Mouse (Mus musculus) embryonic fibroblast, embryonic 13.5 days (primary cell): ENCODE data around the gene Il17ra. TPM values are rescaled to one million over a fixed set of nuclear protein-coding genes. Genes with fewer than 3 reads are reported as not detected.

Experiments used
- H3K27ac ChIP-seq: 2 replicates; pipeline ENCODE4 v1.5.1; 2012; ENCODE audit warnings: low read length, control low read depth, inconsistent platforms; ENCODE audit not compliant: insufficient read depth
- H3K4me1 ChIP-seq: 2 replicates; pipeline ENCODE4 v1.6.1; 2011; ENCODE audit warnings: low read length; ENCODE audit not compliant: control insufficient read depth, insufficient read depth
- H3K4me3 ChIP-seq: 2 replicates; pipeline ENCODE4 v1.5.1; 2011; ENCODE audit warnings: mild to moderate bottlenecking, control low read depth, low read length; ENCODE audit not compliant: insufficient read depth
- CTCF ChIP-seq: IDR thresholded peaks from 2 replicates; pipeline ENCODE4 v1.5.1; 2011; ENCODE audit warnings: mild to moderate bottlenecking, control low read depth, low read length, moderate library complexity, borderline replicate concordance; ENCODE audit not compliant: insufficient read depth
- POLR2A ChIP-seq: IDR thresholded peaks from 2 replicates; pipeline ENCODE4 v1.6.1; 2011; ENCODE audit warnings: low read depth, mild to moderate bottlenecking, control low read depth, low read length, moderate library complexity
- polyA plus RNA-seq: library from polyadenylated mRNA; stranded (reverse); fragments of >200 nt; gene quantifications from 2 replicates; pipeline ENCODE4 v1.2.4, GENCODE M21; 2011; ENCODE audit warnings: low read depth; ENCODE audit not compliant: missing spikeins, insufficient read length

Gene Il17ra
- polyA plus RNA-seq, 1 experiment = 13.3 TPM

DNA sequence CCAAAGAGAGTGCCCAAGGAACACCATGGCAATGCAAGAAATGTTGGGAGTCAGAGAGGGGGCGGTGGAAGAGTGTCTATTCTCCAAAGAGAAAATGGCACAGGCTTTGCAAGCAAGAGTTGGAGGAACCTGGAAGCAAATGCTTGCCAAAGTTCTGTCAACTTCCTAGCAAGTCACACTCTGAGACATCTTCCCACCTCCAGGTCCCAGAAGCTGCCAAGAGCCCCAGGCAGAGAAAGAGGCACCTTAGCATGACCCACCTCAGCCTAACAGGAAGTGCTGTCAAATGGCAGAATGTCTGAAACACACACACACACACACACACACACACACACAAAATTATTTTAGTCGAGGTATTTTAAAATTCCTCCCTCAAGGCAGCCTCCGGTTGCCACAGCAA is 41.0 kb downstream of the Il17ra start:
- Histone ChIP-seq H3K4me1 (no peaks in the 10 kb centered on the region), H3K4me3 (no peak overlapping the region), H3K27ac (no peak overlapping the region)
- TF ChIP-seq CTCF (no peak), POLR2A (no peak)

DNA sequence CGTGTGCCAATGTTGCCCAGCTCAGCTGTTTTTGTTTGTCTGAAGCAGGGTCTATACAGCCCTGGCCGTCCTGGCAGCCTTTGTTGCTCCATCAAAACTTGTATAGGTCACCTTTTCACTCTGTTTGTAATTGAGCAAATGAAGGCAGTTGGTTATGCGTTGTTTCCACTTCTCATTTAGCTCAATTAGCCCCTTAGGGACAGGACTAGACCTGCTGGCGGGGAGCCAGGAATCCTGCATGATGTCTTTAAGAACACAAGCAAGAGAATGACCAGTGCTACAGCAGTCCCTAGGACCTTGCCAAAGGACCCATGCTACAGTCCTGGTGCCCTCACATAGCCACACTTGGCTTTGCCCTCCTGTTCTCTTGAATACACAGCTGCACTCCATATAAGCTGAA is 42.5 kb downstream of the Il17ra start:
- Histone ChIP-seq H3K4me3 (no peak overlapping the region), H3K27ac (no peak overlapping the region), H3K4me1 (no peaks in the 10 kb centered on the region)
- TF ChIP-seq POLR2A = no peak
- TF ChIP-seq CTCF = no peak

DNA sequence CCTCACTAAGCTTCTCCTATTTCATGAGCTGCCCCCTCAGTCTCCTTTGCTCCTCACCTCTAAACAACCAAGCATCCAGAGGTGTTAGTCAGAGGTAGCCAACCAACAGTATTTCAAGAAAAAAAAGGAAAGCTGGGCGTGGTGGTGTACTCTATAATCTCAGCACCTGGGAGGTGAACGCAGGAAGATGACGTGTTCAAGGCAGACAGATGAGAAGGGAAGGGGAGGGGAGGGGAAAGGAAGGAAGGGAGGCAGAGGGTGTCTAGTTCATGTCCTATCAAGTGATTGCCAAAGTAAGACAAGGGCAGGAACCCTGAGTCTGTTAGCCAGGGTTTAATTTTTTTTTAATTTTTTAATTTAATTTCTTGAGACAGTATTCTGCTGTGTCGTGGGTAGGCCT is 45.6 kb downstream of the Il17ra start:
- TF ChIP-seq POLR2A = no peak
- no peak for TF ChIP-seq CTCF
- no peaks in the 10 kb centered on the region for H3K4me1 ChIP-seq
- no peak overlapping the region for H3K4me3 ChIP-seq
- H3K27ac ChIP-seq = no peak overlapping the region

DNA sequence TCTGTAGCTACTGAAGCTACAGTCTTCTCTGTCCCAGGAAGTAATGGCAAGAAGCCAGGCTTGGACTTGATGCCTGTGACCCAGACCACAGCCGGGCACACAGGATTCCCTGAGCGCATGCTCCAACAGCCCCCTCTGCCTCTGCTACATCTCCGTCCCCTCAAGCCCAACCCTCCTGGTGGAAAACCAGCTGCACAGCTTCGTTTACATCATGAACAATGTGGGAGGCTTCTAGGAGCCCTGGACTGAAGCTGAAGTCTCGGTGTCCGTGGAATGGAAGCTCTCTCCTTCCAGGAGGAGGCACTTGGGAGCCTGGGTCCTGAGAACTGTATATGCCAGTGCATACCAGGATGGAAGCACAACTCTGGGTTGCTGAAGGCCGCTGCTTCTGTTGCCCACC is 46.9 kb downstream of the Il17ra start:
- no peak overlapping the region for H3K27ac ChIP-seq
- H3K4me1 ChIP-seq = no peaks in the 10 kb centered on the region
- no peak overlapping the region for H3K4me3 ChIP-seq
- no peak for TF ChIP-seq CTCF
- no peak for TF ChIP-seq POLR2A

DNA sequence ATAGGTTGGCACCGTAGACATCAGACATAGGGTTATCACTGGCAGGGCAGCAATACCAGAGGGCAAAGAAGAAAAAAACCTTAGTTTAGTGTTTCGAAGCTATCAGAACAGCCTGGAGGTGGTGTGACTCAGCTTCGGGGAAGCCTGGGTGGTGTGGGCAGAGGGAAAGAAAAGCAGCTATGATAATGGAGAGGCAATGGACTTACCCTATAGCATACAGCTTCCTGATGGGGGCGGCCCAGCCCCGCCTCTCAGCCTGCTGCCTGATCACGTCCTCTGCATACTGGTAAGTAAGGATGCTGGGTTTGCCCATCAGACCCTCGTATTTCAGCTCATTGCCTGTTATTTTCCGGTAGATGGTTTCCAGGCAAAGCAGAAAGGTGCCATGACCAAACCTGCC is 47.4 kb downstream of the Il17ra start:
- Histone ChIP-seq H3K4me1 (no peaks in the 10 kb centered on the region), H3K27ac (no peak overlapping the region), H3K4me3 (no peak overlapping the region)
- TF ChIP-seq POLR2A (no peak), CTCF (no peak)

DNA sequence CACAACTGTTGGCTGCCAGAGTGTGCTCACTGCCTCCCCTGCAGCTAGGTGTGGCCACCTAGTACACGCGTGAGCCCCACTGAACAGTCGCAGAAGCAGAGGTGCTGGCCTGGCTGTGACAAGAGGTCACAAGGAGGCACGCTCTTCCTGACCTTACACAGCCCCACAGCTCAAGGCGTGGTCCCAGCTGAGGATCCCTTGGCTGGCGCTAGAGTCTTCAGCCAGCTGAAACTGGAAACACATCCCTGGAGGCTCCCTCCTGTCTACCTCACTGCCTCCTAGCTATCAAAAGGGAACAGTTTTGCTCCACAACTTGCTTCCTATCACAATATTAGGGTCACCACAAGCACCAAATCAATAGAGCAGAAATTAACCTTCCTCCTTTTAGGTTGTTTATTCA is 48.2 kb downstream of the Il17ra start:
- Histone ChIP-seq H3K4me1 (no peaks in the 10 kb centered on the region), H3K27ac (no peak overlapping the region), H3K4me3 (no peak overlapping the region)
- TF ChIP-seq POLR2A = no peak
- TF ChIP-seq CTCF = no peak

DNA sequence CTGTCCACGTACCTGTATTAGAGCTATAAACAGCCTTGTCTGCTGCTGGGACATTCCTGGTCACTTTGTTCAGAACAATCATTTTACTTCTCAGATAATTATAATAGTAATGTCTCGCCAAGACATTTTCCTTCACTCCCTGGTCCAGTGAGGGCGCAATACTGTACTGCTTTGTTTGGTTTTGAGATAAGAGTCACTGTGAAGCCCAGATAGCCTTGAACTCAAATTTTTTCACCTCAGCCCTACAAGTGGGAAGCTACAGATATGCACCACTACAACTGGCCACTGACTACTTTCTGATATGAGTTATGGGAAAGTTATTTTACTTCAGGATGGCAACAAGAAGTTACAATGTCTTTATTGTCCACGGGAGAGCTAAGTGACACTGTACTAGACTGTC is 53.4 kb downstream of the Il17ra start:
- H3K4me3 ChIP-seq = no peak overlapping the region
- H3K4me1 ChIP-seq = no peaks in the 10 kb centered on the region
- no peak overlapping the region for H3K27ac ChIP-seq
- no peak for TF ChIP-seq POLR2A
- TF ChIP-seq CTCF = no peak

DNA sequence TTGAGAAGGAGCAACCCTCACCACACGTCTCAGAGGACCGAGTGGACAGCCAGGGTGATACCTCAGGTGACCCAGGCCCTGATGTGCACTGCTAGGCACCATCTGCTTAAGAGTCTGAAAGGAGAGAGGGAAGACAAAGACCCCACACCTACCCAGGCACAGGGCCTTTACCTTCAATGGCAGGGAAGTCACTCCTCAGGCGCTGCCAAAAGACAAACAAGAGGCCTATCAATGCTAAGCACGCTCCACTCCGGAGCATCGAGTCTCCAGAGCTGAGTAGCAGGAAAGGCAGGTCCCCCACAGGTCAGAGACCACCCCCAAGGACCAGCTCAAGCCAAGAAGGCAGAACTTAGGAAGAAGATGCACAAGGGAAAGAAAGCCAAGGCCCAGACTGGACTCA is 53.8 kb downstream of the Il17ra start:
- TF ChIP-seq CTCF = no peak
- TF ChIP-seq POLR2A = no peak
- Histone ChIP-seq H3K4me3 (no peak overlapping the region), H3K27ac (no peak overlapping the region), H3K4me1 (no peaks in the 10 kb centered on the region)

DNA sequence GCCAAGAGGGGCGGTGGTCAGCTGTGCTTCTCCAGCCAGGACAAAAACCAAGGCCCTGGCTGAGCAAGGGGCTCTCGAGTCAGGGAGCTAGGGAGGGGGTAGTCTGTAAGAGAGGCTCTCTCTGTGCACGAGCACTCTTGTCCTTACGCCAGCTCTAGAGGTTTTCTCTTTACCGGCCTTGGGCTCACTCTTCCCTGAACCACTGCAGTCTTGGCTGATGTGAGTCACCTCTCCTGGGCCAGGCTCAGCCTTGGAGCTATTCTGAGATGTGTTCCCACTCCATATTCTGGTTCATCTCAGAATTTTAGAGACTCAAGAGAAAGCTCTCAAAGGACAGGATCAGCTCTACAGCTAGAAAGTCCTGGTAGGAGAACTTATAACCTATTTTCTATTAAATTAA is 54.3 kb downstream of the Il17ra start:
- Histone ChIP-seq H3K4me1 (no peaks in the 10 kb centered on the region), H3K4me3 (no peak overlapping the region), H3K27ac (no peak overlapping the region)
- no peak for TF ChIP-seq CTCF
- TF ChIP-seq POLR2A = no peak

DNA sequence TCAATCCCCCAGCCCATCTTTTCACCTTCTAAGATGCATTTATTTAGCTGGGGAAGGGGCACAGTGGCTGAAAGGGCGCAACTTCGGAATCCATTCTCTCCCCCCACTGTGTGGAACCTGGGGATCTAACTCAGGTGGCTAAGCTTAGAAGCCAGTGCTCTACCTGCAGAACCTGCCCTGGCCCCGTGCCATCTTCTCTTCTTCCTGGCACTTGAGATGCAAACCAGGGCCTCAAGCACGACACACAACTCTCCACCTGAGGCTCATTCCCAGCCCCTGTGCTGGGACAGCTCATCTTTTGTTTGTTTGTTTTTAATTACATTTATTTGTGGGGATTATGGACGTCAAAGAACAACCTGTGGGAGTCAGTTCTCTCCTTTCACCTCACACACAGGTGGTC is 56.6 kb downstream of the Il17ra start:
- H3K4me3 ChIP-seq = no peak overlapping the region
- TF ChIP-seq CTCF = no peak
- TF ChIP-seq POLR2A = no peak

DNA sequence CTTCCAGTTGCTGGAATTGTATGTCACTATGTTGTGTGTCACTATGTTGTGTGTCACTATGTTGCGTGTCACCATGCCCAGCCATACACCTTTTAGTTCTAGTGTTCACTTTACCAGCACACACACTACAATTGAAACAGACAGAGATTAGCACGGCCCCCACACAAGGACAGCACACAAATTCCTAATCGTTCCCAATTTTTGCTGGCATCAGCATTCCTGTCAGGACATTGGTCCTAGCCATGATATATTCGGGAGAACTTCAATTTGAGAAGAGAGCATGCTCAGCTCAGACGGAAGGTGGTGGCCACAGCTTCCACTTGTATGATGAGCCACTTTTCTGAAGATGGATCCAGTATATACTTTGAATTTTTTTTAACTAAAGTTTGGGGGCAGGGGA is 61.7 kb downstream of the Il17ra start:
- H3K27ac ChIP-seq = no peak overlapping the region
- TF ChIP-seq POLR2A (no peak), CTCF (no peak)
- no peaks in the 10 kb centered on the region for H3K4me1 ChIP-seq
- no peak overlapping the region for H3K4me3 ChIP-seq

More for the DNA sequence above, 56.6 kb downstream of the Il17ra start:
- Histone ChIP-seq H3K4me1 (no peaks in the 10 kb centered on the region), H3K27ac (no peak overlapping the region)
